Mouse (Mus musculus): ENCODE measurements around the gene Prnp. TPM values are rescaled to one million over a fixed set of nuclear protein-coding genes. Genes with fewer than 3 reads are reported as not detected.
A peak's percentile ranks its signal among the peaks of the same experiment; 100 is the strongest.

Prnp gene
- polyA plus RNA-seq, 1 experiment: 43.8 TPM

DNA sequence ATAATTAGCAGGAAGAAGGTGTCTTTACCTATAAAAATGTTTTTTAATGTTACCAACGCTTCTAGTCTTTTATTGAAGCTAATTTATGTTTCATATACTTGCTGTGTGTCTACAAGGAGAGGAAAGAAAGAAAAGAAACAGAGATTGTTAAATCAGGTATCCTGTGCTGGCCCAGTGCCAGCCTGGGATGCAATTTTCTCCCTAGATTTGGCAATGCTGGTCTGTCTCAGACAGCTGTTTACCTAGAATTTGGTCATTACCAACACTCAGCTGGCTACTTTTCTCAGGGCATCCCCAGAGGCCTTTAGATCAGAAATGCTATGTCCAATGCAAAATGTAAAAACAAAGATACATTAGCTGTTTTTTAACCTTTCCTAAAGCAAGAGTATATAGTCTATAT lies 36.4 kb upstream of the Prnp start:
- WGBS: 92% methylated on average over 1 of the region's 1 CpGs
- Histone ChIP-seq H3K4me1 (replicated peaks; ENCODE audit: control insufficient read depth, insufficient read depth, low read length) (no peaks in the 10 kb centered on the region), H3K36me3 (ENCODE audit: control insufficient read depth, insufficient read depth, low read length) (no peaks in the 10 kb centered on the region), H3K27me3 (ENCODE audit: control insufficient read depth, insufficient read depth, low read length) (no peaks in the 10 kb centered on the region), H3K4me3 (ENCODE audit: control insufficient read depth, insufficient read depth, low read length) (no peak overlapping the region), H3K27ac (ENCODE audit: control insufficient read depth, insufficient read depth, low read length) (no peak overlapping the region)
- no peak for DNase-seq
- TF ChIP-seq POLR2A (IDR thresholded peaks at IDR 0.05; ENCODE audit: control insufficient read depth, extremely low read depth, insufficient read depth, low read length, poor library complexity) (no peak), CTCF (IDR thresholded peaks at IDR 0.05; ENCODE audit: borderline replicate concordance, control insufficient read depth, extremely low read depth, insufficient read depth, low read length, poor library complexity) (no peak)

GRCm38 (mm10) chr2:131876551-131877265 lies 33.0 kb upstream of the Prnp start:
- H3K4me1 ChIP-seq (replicated peaks; ENCODE audit: control insufficient read depth, insufficient read depth, low read length): no peaks in the 10 kb centered on the region
- no peak for DNase-seq
- no peak for TF ChIP-seq CTCF (IDR thresholded peaks at IDR 0.05; ENCODE audit: borderline replicate concordance, control insufficient read depth, extremely low read depth, insufficient read depth, low read length, poor library complexity)
- TF ChIP-seq POLR2A (IDR thresholded peaks at IDR 0.05; ENCODE audit: control insufficient read depth, extremely low read depth, insufficient read depth, low read length, poor library complexity): no peak
- 97% methylated on average over 7 of the region's 7 CpGs for WGBS
- H3K27ac ChIP-seq (ENCODE audit: control insufficient read depth, insufficient read depth, low read length): no peak overlapping the region
- no peak overlapping the region for H3K4me3 ChIP-seq (ENCODE audit: control insufficient read depth, insufficient read depth, low read length)
- no peaks in the 10 kb centered on the region for H3K36me3 ChIP-seq (ENCODE audit: control insufficient read depth, insufficient read depth, low read length)
- H3K27me3 ChIP-seq (ENCODE audit: control insufficient read depth, insufficient read depth, low read length): no peaks in the 10 kb centered on the region

- H3K27me3 ChIP-seq (ENCODE audit: control insufficient read depth, insufficient read depth, low read length): no peaks in the 10 kb centered on the region
- H3K36me3 ChIP-seq (ENCODE audit: control insufficient read depth, insufficient read depth, low read length): no peaks in the 10 kb centered on the region
- peaks cover 12% of the 10 kb centered on the region for H3K4me1 ChIP-seq (replicated peaks; ENCODE audit: control insufficient read depth, insufficient read depth, low read length)
- TF ChIP-seq CTCF (IDR thresholded peaks at IDR 0.05; ENCODE audit: borderline replicate concordance, control insufficient read depth, extremely low read depth, insufficient read depth, low read length, poor library complexity) (no peak), POLR2A (IDR thresholded peaks at IDR 0.05; ENCODE audit: control insufficient read depth, extremely low read depth, insufficient read depth, low read length, poor library complexity) (no peak)
- WGBS: 71% methylated on average over 4 of the region's 4 CpGs
- H3K27ac ChIP-seq (ENCODE audit: control insufficient read depth, insufficient read depth, low read length): no peak overlapping the region
- no peak for DNase-seq
- no peak overlapping the region for H3K4me3 ChIP-seq (ENCODE audit: control insufficient read depth, insufficient read depth, low read length)
Observed at GRCm38 (mm10) chr2:131881766-131882165, 28.0 kb upstream of the Prnp start.

- no peaks in the 10 kb centered on the region for H3K27me3 ChIP-seq (ENCODE audit: control insufficient read depth, insufficient read depth, low read length)
- H3K4me1 ChIP-seq (replicated peaks; ENCODE audit: control insufficient read depth, insufficient read depth, low read length): peaks cover 24% of the 10 kb centered on the region
- no peak overlapping the region for H3K4me3 ChIP-seq (ENCODE audit: control insufficient read depth, insufficient read depth, low read length)
- no peak for TF ChIP-seq CTCF (IDR thresholded peaks at IDR 0.05; ENCODE audit: borderline replicate concordance, control insufficient read depth, extremely low read depth, insufficient read depth, low read length, poor library complexity)
- no peak for TF ChIP-seq POLR2A (IDR thresholded peaks at IDR 0.05; ENCODE audit: control insufficient read depth, extremely low read depth, insufficient read depth, low read length, poor library complexity)
- no peaks in the 10 kb centered on the region for H3K36me3 ChIP-seq (ENCODE audit: control insufficient read depth, insufficient read depth, low read length)
- H3K27ac ChIP-seq (ENCODE audit: control insufficient read depth, insufficient read depth, low read length): no peak overlapping the region
- no peak for DNase-seq
- WGBS: 21% methylated on average over 2 of the region's 2 CpGs
Observed at GRCm38 (mm10) chr2:131883136-131883535, 26.6 kb upstream of the Prnp start.

DNA sequence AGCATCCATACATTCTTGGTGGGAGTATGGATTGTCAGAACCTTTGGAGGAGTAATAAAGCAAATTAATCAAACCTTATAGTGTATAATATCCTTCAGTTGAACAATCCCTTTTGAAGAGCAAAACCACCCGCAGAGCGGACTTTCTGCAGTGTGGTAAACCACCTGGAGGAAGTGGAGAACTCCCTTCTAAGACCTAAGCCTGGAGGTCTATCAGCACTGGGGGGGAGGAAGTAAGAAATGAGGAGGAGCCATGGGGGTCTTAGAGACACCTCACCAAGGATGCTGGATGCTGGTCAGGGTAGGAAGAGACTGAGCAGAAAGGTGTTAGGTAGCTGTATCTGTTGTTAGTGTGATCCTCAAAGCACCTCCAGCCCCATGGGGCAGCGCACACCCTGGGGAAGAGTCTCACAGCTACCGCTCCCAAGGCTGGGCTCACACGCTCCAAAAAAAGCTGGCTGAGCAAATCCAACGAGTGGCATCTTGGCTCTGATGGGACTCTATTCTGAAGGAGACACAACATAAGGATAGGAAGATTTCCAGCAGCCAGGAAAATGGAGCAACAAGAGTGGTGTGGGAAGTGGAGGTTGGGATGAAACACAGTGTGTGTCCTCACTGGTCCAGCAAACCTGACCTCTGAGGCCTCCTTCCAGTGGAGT lies 23.1 kb upstream of the Prnp start:
- WGBS: 17% methylated on average over 6 of the region's 6 CpGs
- DNase-seq: peak; percentile 39

GRCm38 (mm10) chr2:131888233-131888632 lies 21.5 kb upstream of the Prnp start:
- H3K36me3 ChIP-seq (ENCODE audit: control insufficient read depth, insufficient read depth, low read length): no peaks in the 10 kb centered on the region
- TF ChIP-seq CTCF (IDR thresholded peaks at IDR 0.05; ENCODE audit: borderline replicate concordance, control insufficient read depth, extremely low read depth, insufficient read depth, low read length, poor library complexity) (no peak), POLR2A (IDR thresholded peaks at IDR 0.05; ENCODE audit: control insufficient read depth, extremely low read depth, insufficient read depth, low read length, poor library complexity) (no peak)
- 7% methylated on average over 7 of the region's 7 CpGs for WGBS
- H3K4me3 ChIP-seq (ENCODE audit: control insufficient read depth, insufficient read depth, low read length): no peak overlapping the region
- H3K4me1 ChIP-seq (replicated peaks; ENCODE audit: control insufficient read depth, insufficient read depth, low read length): peaks cover 33% of the 10 kb centered on the region
- no peaks in the 10 kb centered on the region for H3K27me3 ChIP-seq (ENCODE audit: control insufficient read depth, insufficient read depth, low read length)
- no peak for DNase-seq
- no peak overlapping the region for H3K27ac ChIP-seq (ENCODE audit: control insufficient read depth, insufficient read depth, low read length)

More for the DNA sequence above, 23.1 kb upstream of the Prnp start:
- Histone ChIP-seq H3K27ac (ENCODE audit: control insufficient read depth, insufficient read depth, low read length) (no peak overlapping the region; the same call in 1 of the 2 replicates), H3K4me1 (replicated peaks; ENCODE audit: control insufficient read depth, insufficient read depth, low read length) (peaks cover 33% of the 10 kb centered on the region), H3K36me3 (ENCODE audit: control insufficient read depth, insufficient read depth, low read length) (no peaks in the 10 kb centered on the region), H3K27me3 (ENCODE audit: control insufficient read depth, insufficient read depth, low read length) (no peaks in the 10 kb centered on the region), H3K4me3 (ENCODE audit: control insufficient read depth, insufficient read depth, low read length) (no peak overlapping the region)
- TF ChIP-seq POLR2A (IDR thresholded peaks at IDR 0.05; ENCODE audit: control insufficient read depth, extremely low read depth, insufficient read depth, low read length, poor library complexity) (no peak), CTCF (IDR thresholded peaks at IDR 0.05; ENCODE audit: borderline replicate concordance, control insufficient read depth, extremely low read depth, insufficient read depth, low read length, poor library complexity) (no peak)
